Mouse (Mus musculus): Measurements from ENCODE around the gene Slc6a9. TPM values are rescaled to one million over a fixed set of nuclear protein-coding genes. Genes with fewer than 3 reads are reported as not detected.

The Slc6a9 gene
- total RNA-seq, 1 experiment from 2014 or later: not detected

GRCm38 (mm10) chr4:117894601-117895000 lies 60.3 kb downstream of the Slc6a9 start:
- no peak for ATAC-seq (ENCODE audit: extremely low read depth, insufficient number of reproducible peaks, low FRiP score, poor library complexity, severe bottlenecking)

- no peak for ATAC-seq (ENCODE audit: extremely low read depth, insufficient number of reproducible peaks, low FRiP score, poor library complexity, severe bottlenecking)
Measured at GRCm38 (mm10) chr4:117895339-117895738, 61.0 kb downstream of the Slc6a9 start.

- no peak for ATAC-seq (ENCODE audit: extremely low read depth, insufficient number of reproducible peaks, low FRiP score, poor library complexity, severe bottlenecking)
Measured at GRCm38 (mm10) chr4:117896031-117896430, 61.7 kb downstream of the Slc6a9 start.

GRCm38 (mm10) chr4:117898111-117898510 lies 63.8 kb downstream of the Slc6a9 start:
- no peak for ATAC-seq (ENCODE audit: extremely low read depth, insufficient number of reproducible peaks, low FRiP score, poor library complexity, severe bottlenecking)

- no peak for ATAC-seq (ENCODE audit: extremely low read depth, insufficient number of reproducible peaks, low FRiP score, poor library complexity, severe bottlenecking)
Measured at GRCm38 (mm10) chr4:117904094-117904493, 69.8 kb downstream of the Slc6a9 start.

- ATAC-seq (ENCODE audit: extremely low read depth, insufficient number of reproducible peaks, low FRiP score, poor library complexity, severe bottlenecking): no peak
Measured at GRCm38 (mm10) chr4:117904761-117905160, 70.5 kb downstream of the Slc6a9 start.

GRCm38 (mm10) chr4:117906196-117906595 lies 71.9 kb downstream of the Slc6a9 start:
- no peak for ATAC-seq (ENCODE audit: extremely low read depth, insufficient number of reproducible peaks, low FRiP score, poor library complexity, severe bottlenecking)

- ATAC-seq (ENCODE audit: extremely low read depth, insufficient number of reproducible peaks, low FRiP score, poor library complexity, severe bottlenecking): no peak
Measured at GRCm38 (mm10) chr4:117908834-117909453, 74.6 kb downstream of the Slc6a9 start.

GRCm38 (mm10) chr4:117912131-117912561 lies 77.8 kb downstream of the Slc6a9 start:
- no peak for ATAC-seq (ENCODE audit: extremely low read depth, insufficient number of reproducible peaks, low FRiP score, poor library complexity, severe bottlenecking)

GRCm38 (mm10) chr4:117912685-117913273 lies 78.5 kb downstream of the Slc6a9 start:
- no peak for ATAC-seq (ENCODE audit: extremely low read depth, insufficient number of reproducible peaks, low FRiP score, poor library complexity, severe bottlenecking)

- ATAC-seq (ENCODE audit: extremely low read depth, insufficient number of reproducible peaks, low FRiP score, poor library complexity, severe bottlenecking): no peak
Measured at GRCm38 (mm10) chr4:117913421-117913820, 79.1 kb downstream of the Slc6a9 start.

- no peak for ATAC-seq (ENCODE audit: extremely low read depth, insufficient number of reproducible peaks, low FRiP score, poor library complexity, severe bottlenecking)
Measured at GRCm38 (mm10) chr4:117914031-117914430, 79.7 kb downstream of the Slc6a9 start.

- ATAC-seq (ENCODE audit: extremely low read depth, insufficient number of reproducible peaks, low FRiP score, poor library complexity, severe bottlenecking): peak; percentile 84
Measured at GRCm38 (mm10) chr4:117914591-117915442, 80.5 kb downstream of the Slc6a9 start, which contains the start of gene Ipo13. TSS of gene Ipo13 (minus strand) at chr4:117914999.

GRCm38 (mm10) chr4:117915489-117916105 lies 81.3 kb downstream of the Slc6a9 start:
- no peak for ATAC-seq (ENCODE audit: extremely low read depth, insufficient number of reproducible peaks, low FRiP score, poor library complexity, severe bottlenecking)

GRCm38 (mm10) chr4:117916386-117916785 lies 82.1 kb downstream of the Slc6a9 start:
- ATAC-seq (ENCODE audit: extremely low read depth, insufficient number of reproducible peaks, low FRiP score, poor library complexity, severe bottlenecking): no peak

- no peak for ATAC-seq (ENCODE audit: extremely low read depth, insufficient number of reproducible peaks, low FRiP score, poor library complexity, severe bottlenecking)
Measured at GRCm38 (mm10) chr4:117917402-117917801, 83.1 kb downstream of the Slc6a9 start.

GRCm38 (mm10) chr4:117917847-117918246 lies 83.5 kb downstream of the Slc6a9 start:
- no peak for ATAC-seq (ENCODE audit: extremely low read depth, insufficient number of reproducible peaks, low FRiP score, poor library complexity, severe bottlenecking)

- ATAC-seq (ENCODE audit: extremely low read depth, insufficient number of reproducible peaks, low FRiP score, poor library complexity, severe bottlenecking): no peak
Measured at GRCm38 (mm10) chr4:117918261-117918660, 84.0 kb downstream of the Slc6a9 start.

GRCm38 (mm10) chr4:117918762-117919161 lies 84.5 kb downstream of the Slc6a9 start:
- ATAC-seq (ENCODE audit: extremely low read depth, insufficient number of reproducible peaks, low FRiP score, poor library complexity, severe bottlenecking): no peak
